Mouse (Mus musculus) ES-E14 (cell line): ENCODE measurements at regions not wholly inside any gene's neighbourhood (a gene's known extent, or its start where the extent isn't known, plus 50 kb on each side); places are given as distances from the start of the nearest gene placed in this dataset.

Experiments
- CHD2 ChIP-seq: IDR thresholded peaks from 2 replicates; pipeline ENCODE4 v1.6.1; 2014; ENCODE audit warnings: mild to moderate bottlenecking, low read depth, low read length, inconsistent platforms
- HCFC1 ChIP-seq: IDR thresholded peaks from 2 replicates; pipeline ENCODE4 v1.6.1; 2012; ENCODE audit warnings: low read length, inconsistent platforms, borderline replicate concordance; ENCODE audit not compliant: insufficient read depth
- MAFK ChIP-seq: IDR thresholded peaks from 2 replicates; pipeline ENCODE4 v1.6.1; 2014; ENCODE audit warnings: mild to moderate bottlenecking, low read depth, low read length, inconsistent platforms; ENCODE audit not compliant: insufficient read depth
- ZC3H11A ChIP-seq: IDR thresholded peaks from 2 replicates; pipeline ENCODE4 v1.6.1; 2012; ENCODE audit warnings: low read depth, mild to moderate bottlenecking, inconsistent platforms, low read length, borderline replicate concordance
- ZNF384 ChIP-seq: IDR thresholded peaks from 2 replicates; pipeline ENCODE4 v1.6.1; 2012; ENCODE audit warnings: low read depth, low read length, inconsistent platforms

DNA sequence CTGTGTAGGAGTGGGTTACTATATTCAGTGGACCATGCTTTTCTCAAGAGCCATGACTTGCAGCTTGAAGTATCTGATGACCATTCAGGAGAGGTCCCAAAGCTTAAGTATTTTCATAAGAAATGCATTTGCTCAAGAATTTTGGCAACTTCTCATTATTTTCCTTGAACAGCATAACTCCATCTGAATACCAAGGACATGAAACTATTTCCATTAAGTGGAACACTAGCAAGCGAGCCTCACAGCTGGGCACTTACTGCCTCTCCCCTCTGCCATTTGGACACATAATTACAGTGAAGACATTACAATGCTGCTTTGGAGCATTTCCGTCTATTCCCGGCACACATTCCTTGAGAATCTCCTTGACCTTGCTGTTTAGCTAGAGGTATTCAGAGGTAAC lies 160.6 kb downstream of the Snx13 start:
- TF ChIP-seq MAFK (no peak), CHD2 (no peak), ZNF384 (no peak), ZC3H11A (no peak), HCFC1 (no peak)
